Mouse (Mus musculus): Measurements from ENCODE around the gene Mad1l1.

Gene Mad1l1

DNA sequence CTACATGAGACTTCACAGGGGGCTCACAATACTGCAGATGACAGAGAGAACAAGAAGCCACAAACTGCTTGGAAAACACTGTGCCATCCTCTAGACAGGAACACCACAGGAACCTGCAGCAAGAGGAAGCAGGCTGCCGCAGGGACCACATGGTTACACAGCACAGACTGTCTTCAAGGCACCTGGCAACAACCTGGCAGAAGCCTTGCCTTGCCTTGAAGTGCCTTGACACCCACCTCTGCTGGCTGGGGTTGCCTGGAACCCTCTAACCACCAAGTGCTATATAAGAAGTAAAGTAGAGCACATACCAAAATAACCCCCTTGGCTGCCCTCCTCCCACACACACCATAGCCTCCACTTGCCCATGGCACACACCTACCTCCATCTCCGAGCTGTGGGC is 177.8 kb downstream of the Mad1l1 start:
- in situ Hi-C loops (cut with MboI, MseI), result loop anchor here (10.0 kb wide), 1 partner anchor 309 kb away; no protein-coding TSS in a partner anchor

DNA sequence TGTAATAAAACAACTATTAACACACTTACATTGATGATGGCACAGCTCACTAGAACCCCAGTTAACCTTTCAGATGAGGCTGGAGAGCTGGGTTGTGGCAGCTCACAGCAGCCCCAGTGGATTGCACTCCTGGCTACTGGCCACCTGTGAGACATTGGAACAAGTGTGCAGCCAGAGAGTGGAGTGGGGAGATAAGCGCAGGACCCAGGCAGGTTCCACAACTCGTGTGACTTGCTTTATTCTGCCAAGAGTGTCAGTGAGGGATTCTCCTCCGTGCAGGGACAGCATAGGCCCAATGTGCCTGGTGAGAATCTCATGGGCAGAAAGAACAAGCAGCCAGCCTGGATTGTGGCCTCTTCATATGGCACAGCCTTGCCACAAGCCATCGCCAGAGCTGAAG is 180.0 kb downstream of the Mad1l1 start:
- in situ Hi-C loops (cut with MboI, MseI), result loop anchor here (10.0 kb wide), 1 partner anchor 307 kb away; no protein-coding TSS in a partner anchor

DNA sequence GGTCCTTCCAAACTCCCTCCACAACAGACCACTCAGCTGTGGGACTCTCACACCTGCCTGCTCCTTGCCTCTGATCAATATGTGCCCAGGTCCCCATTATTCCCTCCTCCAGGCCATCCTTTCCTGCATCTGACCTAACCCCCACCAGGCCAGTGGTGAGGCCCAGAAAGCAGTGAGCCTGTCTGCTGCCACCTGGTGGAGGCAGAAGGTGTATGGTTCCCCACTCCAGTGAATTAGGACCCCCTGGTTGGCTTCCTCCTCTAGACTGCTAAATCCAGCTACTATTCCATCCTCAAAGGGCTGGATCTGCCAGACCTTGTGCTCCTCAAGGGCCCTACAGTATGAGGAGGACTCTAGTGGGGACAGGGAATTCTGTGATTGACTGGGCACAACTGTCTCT is 181.1 kb downstream of the Mad1l1 start:
- in situ Hi-C loops (cut with MboI, MseI), result loop anchor here (10.0 kb wide), 1 partner anchor 305 kb away; no protein-coding TSS in a partner anchor

DNA sequence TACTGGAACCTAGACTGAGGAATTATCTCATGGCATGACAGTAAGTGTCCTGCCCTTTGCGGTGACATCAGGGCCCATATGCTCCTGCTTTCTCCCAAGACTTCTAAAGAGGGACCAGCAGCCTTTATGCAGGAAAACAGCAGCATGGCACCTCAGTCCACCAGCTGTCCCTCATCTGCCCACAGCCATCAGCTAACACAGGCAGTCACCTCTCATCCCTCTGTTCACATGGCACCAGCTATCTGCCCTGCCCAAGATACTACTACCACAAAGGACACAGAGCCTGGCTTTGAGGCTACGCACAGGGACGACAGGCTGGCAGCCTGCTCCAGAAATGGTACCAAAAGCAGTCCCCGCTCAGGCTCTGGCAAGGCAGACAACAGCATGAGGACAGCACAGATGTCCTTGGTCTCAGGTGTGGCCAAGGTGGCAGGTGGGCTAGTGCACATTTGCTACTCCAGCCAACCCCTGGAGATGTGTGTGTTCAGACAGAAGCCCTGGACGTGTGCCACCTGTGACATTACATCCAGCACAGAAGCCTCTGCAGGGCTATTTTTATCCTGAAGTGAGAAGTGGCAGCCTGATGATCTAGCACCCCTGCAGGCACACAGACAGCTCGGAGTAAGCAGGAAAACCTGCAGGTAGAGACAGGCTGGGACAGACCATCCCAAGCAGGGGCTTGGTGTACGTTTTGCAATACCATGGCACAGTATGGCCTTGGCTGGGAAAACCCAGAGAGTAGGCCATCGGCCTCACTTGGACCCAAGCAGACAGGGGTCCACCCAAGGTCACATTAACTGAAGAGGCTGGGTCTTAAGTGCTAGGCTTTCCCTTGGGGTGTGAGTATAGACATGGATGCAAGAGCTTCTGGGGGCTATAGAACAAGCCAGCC is 185.4 kb downstream of the Mad1l1 start:
- in situ Hi-C loops (cut with MboI, MseI), result no loop called here

DNA sequence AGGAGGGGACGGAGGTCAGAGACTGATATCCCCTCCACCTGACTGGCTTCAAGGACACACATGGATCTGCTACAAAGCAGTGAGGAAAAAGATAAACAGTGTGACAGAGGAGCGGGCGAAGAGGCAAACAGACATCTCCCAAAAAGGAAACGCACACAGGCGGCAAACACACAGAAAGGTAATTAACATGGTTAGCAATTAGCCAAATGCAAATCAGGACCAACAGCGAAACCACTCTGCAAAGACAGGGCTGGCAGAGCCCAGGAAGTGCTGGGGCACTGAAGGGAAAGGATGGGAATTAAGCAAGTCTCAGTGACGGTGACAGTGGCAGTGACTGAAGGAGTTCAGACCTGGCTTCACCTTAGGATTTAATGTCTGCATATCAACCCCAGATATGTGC is 187.3 kb downstream of the Mad1l1 start:
- in situ Hi-C loops (cut with MboI, MseI), result no loop called here

DNA sequence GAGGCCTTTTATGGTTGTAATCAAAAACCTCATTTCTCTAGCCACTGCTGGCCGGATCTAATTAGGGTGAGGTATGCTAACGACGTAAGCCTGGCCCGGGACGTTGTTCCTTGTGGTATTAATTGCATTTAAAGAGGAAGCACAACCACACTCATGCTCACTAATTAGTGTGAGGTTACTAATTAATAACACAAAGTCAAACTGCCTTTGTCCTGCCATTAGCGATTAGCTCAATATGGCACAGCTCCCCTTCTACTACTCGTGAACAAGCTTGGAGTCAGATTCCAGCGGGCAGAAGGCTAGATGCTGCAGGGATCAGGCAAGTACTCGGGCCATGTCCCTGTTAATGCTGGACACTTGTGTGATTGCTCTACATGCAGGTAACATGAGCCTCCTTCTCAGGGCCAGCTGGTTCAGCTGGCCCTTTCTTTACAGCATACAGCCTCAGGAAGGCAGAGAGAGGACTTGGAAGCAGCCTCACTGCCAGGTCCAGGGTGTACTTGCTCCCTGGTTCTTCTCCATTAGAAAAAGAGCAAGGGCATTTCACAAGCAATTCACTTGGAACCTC is 192.9 kb downstream of the Mad1l1 start:
- in situ Hi-C loops (cut with MboI, MseI), result no loop called here

DNA sequence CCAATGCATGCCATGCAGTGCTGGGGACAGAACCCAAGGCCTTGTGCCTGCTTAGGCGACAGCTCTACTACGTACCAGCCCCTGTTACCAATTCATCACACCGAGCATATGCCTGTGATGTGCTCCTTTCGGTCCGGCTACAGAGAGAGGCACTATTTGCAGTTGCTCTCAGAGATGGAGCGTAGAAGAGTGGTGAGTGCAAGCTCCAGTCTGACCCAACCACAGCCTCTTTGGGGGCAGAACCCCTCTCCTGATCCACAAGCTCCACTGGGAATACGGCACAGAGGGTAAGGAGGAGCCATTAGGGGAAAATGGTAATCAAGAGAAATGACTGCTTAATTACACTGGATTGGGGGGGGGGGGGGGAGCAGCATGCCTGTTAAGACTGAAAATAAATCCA is 193.4 kb downstream of the Mad1l1 start:
- in situ Hi-C loops (cut with MboI, MseI), result no loop called here

DNA sequence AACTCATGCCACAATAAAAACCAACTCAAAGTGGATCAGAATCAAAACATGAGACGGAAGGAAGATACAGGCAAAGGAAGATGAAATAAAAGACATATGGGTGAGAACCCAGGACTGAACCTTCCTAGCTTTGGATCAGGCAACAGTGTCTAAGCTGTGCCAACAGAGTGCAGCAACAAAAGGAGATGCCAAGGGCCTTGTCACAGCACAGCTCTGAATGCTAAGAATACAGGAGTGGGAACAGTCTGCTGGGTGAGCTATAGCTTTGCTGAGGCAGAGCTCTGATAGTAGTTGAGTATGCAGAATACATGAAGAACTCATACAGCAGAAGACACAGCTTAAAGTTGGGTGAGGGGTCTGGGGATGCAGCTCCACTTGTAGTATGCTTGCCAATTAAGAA is 196.7 kb downstream of the Mad1l1 start:
- in situ Hi-C loops (cut with MboI, MseI), result no loop called here

DNA sequence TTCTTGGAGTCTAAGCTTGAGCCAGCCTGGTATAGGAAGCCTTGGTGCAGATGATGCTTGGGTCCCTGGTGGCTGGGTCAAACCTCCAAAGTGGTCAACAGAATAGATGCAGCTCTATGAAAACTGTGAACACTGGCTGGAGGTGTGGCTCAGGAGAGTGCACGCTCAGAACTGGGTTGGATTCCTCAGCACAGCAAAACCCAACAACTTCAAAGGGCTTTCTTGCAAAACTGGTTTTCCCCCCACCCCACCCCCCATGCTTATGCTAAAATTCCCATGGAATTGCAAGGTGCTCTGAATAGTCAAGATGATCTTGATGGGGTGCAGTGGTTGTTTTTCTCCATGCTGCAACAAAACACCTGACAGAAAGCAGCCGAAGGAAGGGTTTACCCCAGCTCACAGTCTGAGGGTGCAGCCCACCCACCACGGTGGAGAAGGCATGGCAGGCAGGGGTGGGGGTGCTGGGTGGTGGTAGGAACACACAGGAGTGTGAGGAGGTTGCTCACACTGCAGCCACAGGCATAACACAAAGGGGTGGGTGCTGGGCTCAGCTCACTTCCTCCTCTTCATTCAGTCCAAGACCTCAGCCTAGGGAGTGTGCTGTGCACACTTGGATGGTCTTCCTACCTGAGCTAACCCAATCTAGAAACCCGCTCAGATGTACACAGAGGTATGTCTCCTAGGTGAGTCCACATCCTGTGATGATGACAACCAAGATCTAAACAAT is 197.5 kb downstream of the Mad1l1 start:
- in situ Hi-C loops (cut with MboI, MseI), result no loop called here

DNA sequence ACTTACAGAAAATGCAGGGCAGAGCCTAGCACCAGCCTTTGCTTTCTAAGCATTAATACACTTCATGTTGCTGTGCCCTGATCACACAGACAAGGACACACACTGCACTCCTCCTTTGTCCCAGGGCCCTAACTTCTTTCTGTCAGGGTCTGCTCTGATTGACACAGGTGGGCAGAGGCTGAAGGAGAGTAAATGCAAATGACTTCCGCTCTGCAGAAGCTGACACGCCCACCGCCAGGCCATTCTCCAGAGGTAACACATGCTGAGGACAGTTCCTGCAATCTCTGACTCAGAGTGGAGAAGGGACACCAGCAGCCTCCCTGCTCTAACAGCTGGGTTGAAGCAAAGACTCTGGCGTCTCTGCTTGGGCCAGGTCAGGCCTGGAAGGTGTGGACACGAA is 198.2 kb downstream of the Mad1l1 start:
- in situ Hi-C loops (cut with MboI, MseI), result no loop called here

DNA sequence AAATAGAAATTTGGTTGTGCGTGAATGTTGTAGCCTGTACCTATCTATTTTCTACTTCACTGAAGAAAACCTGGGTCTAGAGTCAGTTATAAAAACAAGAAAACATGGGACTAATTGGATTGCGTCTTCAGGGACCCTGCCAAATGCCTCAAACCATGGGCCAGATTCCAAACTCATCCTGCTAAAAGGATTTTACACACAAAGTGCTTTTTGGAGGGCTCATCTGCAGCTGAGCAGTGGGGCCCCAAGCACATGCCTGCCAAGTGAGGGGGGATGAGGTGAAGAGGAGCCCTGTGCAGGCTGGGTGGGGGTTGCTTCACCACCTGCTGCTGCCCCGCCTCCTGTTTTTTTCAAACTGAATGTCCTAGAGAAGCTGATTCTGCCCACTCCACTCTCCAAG is 199.4 kb downstream of the Mad1l1 start:
- in situ Hi-C loops (cut with MboI, MseI), result no loop called here

DNA sequence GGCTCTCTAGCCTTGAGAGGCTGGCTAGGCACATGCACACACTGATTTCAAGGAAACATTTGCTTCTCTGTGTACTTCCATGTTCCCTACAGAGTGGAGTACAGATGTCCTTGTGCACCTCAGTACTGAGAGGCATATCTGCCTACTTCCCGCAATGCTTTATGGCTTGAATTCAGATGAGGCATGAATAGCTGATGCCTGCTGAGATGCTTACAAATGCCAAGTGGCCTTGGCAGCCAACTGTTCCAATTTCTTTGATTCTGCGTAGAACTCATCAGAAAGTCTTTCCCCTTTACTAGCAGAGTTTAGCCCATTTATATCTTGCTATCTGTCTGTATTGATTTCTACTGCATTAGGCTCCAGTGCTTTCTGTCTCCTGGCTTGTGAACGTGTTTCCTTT is 202.4 kb downstream of the Mad1l1 start:
- in situ Hi-C loops (cut with MboI, MseI), result no loop called here

DNA sequence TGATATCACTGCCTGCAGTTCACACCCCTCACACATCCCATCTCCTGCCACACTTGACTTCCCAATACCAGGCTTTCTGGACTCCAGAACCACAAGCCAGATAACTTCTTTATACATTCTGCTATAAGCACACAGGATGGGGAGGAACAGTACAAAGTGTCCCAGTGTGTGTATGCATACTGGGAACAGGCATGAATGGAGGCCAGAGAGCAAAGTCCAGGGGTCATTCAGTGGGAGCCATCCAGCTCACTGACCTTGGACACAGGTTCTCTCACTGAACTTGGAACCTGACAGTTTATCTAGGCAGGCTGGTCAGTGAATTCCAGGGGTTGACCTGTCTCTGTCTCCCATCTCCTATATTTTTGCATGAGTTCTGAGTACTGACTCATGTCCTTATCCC is 203.4 kb downstream of the Mad1l1 start:
- in situ Hi-C loops (cut with MboI, MseI), result no loop called here

DNA sequence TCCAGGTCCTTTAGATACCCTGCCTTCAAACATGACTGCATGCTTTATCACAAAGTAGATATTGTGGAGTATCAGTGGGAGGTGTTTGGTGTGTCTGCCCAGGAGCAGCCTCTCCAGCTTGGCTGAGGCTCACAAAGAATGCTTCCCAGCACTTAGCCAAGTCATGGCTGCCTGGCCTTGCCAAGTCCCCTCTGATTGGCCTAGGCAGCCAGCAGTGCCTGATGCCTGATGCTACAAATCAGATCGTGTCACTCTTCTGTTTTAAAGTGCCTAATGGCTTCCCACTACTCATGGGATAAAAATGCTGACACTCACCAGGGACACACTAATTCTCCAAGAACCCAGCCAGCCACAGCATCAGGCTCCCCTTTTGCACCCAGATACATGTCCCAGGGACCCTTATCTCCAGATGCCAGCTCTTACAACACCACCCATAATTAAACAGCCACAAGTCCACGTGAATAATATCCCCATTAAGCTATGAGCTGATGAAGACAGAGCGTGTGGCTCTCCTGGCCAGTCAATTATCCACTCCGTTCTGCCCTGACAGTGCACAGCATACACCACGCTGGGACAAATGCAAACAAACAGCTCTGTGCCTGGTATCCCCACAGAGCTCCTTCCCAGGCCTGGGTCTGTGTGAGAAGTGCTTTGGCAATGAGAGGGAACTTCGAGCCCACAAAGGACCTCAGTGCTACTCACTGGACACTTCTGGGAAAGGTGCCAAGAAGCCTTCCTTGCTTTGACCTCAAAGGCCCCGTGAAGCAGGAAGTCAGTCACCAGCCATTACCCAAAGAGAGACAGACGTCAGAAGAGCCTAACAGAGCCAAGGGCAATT is 205.7 kb downstream of the Mad1l1 start:
- in situ Hi-C loops (cut with MboI, MseI), result no loop called here

DNA sequence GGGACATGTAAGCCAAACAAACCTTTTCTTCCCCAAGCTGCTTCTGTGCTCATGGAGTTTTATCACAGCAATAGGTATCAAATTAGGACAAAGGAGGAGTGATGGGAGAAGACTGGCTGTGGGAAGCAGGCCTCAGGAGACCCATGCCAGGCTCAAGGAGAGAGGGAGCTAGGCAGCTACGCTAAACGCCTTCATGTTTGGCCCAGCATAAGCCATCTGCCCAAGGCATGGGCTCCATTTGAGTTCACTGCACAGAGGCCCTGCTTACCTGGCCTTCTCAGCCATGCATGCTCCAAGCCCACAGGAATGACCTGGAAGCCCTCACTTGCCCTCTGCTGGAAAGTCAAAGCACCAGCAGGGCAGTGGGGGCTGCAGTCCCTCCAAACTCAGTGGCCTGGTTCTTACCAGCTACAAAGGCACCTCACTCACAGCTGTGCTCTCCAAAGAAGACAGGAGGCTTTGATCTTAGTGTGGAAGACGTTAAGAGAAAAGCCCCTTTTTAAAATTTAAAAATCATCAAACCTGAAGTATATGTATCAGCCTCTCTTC is 206.8 kb downstream of the Mad1l1 start:
- in situ Hi-C loops (cut with MboI, MseI), result no loop called here

DNA sequence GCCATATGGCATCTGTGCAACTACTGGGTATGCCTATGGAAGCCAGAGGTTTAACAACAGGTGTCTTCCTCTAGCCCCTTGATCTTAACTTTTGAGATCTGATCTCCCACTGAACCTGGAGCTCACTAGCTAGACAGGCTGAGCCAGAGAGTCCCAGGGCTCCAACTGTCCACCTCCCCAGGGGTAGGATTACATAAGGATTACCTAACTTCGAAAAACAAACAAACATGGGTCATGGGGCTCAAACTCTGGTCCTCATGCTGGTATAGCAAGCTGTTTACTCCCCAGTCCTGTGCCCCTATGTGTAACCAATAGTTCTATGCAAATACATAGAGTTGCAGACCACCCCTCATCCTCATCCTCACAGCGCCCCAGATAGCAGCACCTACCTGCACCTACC is 208.1 kb downstream of the Mad1l1 start:
- in situ Hi-C loops (cut with MboI, MseI), result no loop called here

DNA sequence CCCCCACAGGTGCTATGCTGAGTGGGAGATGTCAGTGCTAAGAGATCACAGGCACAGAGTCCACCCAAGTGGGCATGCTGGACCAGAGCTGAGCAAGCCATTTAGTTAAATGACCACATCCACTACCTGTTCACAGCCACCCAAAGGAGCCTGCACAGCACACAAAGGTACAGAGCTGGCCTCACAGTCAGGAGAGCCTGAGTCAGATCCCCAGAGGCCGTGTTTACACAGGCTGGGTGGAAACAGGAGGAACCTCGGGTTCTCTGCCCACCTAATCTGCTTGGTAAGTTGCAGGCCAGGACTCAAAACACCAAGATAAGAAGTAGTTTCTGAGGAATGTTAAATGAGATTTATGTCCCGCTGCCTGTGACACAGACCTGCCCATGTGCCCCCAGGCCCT is 211.3 kb downstream of the Mad1l1 start:
- in situ Hi-C loops (cut with MboI, MseI), result no loop called here

DNA sequence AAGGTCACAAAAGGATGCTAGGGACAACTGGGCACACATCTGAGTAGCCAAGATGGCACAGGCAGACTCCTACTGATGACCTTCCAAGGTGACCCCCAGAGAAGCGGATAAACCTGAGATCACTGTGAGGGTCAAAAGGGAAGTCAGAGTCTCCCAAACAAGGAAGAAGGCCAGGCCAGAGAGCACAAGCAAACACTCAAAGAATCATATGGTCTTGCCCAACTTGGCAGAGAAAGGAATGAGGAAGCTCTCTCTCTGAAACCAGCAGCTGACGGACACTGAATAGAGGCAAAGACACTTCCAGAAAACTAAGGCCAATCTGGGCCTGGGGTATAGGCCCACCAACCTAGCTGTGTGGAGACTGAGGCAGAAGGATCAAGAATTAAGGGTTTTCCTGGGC is 213.4 kb downstream of the Mad1l1 start:
- in situ Hi-C loops (cut with MboI, MseI), result no loop called here

DNA sequence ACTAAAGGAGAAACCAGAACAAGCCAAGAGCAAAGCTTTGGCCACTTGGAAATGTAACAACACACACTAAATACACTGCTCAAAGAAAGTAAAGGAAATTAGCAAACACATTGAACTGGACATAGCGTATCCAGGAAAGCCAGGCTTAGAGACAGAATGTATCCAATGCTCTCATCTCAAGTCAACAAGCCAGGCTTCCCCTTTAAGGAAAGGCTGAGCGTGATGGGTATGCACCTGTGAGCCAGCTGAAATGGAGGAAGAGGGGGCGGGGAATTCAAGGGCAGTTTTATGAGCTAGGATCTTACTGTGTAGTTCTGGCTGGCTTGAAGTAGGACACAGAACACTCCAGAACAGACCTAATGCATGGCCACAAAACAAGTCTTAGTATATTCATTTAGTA is 215.3 kb downstream of the Mad1l1 start:
- in situ Hi-C loops (cut with MboI, MseI), result no loop called here

DNA sequence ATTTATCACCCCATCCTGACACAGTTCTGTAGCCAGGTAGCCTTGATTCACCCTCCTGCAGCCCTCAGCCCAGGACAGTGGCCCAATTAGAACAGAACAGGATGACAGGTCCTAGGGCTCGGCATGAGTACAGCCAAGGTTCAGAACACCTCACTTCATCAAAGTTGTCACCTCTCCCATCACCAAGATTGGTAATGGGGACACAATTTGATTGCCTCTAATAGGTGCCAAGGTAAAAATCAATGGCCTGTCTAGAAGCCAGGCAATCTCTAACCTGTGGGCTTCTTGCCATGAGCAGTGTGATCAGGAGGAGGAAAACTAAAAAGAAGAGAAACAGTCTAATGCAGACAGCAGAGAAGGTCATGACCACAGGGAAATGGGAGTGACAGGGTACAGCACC is 216.5 kb downstream of the Mad1l1 start:
- in situ Hi-C loops (cut with MboI, MseI), result no loop called here

DNA sequence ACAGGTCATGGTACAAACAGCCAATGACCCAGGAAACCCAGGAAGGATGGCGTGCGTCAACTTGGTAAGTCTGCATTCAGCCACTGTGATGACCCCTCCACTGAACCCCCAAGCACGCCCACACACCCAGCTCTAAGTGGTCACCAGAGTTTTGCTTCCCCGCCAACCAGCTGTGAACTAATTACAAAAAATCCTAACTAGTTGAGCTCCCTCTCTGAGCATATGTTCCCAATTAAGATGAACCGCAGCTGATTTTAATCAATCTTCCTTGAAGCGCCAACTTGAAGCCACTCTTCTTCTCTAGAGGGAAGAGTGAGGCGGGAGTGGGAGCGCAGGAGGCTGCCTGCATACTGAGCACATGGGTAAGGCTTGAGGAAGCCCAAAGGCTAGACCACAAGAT is 218.6 kb downstream of the Mad1l1 start:
- in situ Hi-C loops (cut with MboI, MseI), result no loop called here
